Mouse (Mus musculus) heart, postnatal 36 days (tissue): ENCODE results near the gene Casz1. TPM values are rescaled to one million over a fixed set of nuclear protein-coding genes. Genes with fewer than 3 reads are reported as not detected.

Experiments used
- DNase-seq, 2 experiments: peaks; one replicate each; pipeline ENCODE4 v3.0.0; 2021 to 2022
- intact Hi-C: fragments of 180-260 bp; cut with DNase I; formaldehyde crosslinking; loops from one replicate; pipeline ENCODE4 v1.15.1; 2025
- total RNA-seq, 2 experiments: library from RNA; stranded (reverse); gene quantifications; 2 replicates each; pipeline ENCODE4 v1.2.3; 2021

The Casz1 gene
- total RNA-seq, 2 experiments from 2014 or later: 38.7 to 45.3 TPM

DNA sequence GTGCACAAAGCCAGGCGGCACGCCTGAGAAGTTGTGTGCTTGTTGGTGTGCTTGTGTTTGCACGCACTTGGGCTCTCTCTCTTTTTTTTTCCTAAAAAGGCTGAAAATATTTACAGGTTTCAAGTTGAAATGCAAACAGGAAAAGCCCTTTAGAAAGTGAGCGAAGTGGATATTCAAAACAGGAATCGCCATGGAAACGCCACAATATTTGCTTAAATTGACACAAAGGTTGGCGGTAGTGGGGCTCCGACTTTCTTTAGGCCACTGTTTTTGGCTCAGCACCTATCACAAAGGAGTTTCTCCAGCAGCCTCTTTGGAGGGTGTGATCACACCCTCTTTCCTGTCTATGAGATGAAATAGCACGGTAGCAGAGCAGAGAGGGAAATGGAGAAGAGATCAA is 32.8 kb downstream of the Casz1 start:
- no peak for DNase-seq
- intact Hi-C loops: loop anchor here (2.0 kb wide), 1 partner anchor 18 kb away; no protein-coding TSS in a partner anchor

DNA sequence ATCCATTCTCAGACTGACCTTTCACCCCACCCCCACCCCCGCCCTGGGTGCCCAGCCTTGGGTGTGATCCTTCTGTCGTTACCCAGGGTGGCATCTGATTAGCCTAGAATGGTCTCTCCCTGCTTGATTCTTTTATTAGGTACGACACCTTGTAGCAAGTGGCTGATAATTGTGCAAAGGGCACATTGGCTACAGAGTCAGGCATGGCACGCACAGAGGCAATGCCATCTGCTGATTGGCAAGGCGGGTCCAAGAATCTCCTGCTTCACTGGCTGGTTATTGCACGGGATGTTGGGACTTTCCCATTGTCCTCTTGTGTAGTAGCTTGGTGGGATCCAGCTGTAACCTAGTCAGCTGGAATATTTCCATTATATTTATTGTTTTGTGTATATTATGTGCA is 33.4 kb downstream of the Casz1 start:
- no peak for DNase-seq
- intact Hi-C loops: loop anchor here (2.0 kb wide), 1 partner anchor 17 kb away; no protein-coding TSS in a partner anchor

DNA sequence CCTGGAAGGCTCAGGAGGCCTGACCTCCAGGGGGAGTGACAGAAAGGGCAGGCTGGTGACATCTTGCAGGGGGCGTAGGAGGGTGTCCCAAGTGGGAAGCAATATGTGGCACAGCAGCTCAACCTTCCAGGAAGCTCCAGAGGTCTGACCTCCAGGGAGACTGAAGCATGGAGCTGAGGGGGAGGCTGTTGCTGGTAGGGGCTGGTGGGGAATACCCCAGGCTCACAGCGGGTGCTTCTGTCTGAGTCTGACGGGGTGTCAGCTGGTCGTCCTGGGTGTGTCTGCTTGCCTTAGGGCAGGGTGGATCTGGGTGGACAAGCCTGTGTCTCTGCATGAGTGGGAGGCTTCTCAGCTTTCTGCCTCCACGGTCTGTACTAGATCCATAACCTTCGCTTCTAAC is 38.1 kb downstream of the Casz1 start:
- intact Hi-C loops: no loop called here
- DNase-seq: no peak

DNA sequence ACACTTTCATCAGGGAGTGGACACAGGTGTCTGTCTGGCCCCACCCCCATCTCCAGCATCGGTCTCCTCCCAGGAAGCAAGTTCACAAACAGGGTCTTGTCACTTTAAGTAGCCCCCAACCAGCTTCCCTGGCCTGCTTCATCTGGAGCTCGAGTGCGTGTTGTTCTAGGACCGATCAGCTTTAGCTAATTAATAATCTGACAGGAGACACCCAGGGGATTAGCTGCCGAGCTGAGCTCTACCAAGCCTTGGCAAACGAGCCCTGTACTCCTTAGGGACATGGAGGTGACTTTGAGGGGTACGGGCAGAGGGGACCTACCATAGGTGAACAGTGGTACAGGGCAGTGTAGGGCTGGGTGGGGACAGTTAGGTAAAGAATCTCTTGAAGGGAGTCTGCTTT is 40.7 kb downstream of the Casz1 start:
- no peak for DNase-seq
- intact Hi-C loops: no loop called here

DNA sequence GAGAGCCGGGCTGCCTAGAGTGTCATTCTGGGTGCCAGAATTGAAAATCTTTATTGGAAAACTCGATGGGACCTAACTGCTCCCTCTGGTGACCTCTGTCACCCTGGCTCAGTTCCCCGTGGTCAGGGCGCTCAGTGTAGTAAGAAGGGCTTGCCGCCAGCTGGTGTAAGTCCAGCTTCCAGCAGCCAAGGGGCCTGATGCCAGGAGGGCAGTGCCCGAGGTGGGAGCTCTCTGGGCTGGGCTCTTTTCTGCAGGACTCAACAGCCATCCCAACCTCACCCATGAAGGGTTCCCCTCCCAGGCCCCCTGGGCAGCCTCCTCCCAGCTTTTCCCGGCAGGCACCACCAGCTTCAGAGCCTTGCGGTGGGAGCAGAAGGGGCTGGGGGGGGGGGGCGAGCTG is 42.0 kb downstream of the Casz1 start:
- peak; percentile 79 for DNase-seq
- intact Hi-C loops: no loop called here

DNA sequence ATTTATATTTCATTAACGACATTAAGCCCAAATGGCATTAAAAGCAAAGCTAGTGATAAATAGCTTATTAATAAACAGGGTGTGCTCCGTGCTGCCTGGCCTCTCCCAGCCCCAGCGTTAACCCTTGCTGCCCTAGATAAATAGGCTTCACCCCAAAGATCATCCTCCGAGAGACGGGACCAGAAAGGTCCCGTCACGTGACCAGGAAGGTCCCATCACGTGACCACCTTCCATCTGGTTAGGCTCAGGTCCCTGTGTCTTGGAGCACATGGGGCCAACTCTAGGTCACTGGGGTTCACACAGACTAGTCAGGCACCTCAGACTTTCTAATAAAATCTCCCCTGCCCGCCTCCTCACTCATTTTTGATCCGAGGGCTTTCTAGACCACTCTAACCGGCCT is 42.5 kb downstream of the Casz1 start:
- intact Hi-C loops: no loop called here
- DNase-seq: no peak

DNA sequence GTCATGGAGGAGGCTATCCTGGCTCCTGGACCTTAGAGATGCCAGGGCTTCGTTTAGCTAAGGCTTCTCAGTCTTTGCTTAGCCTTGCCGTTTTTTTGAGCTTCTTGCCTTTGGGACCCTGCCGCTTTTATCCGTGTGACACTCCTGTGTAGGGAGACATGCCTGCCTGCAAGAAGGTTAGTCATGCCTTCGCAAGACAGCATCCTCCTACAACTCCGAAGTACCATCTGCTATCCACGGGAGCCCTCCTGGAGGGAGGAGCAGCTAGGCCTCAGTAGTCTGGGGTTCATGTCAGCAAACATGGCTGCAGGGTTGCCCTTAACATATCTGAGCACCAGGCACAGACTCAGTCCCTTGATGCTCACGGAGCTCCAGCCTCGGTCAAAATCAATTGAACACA is 43.4 kb downstream of the Casz1 start:
- intact Hi-C loops: no loop called here

DNA sequence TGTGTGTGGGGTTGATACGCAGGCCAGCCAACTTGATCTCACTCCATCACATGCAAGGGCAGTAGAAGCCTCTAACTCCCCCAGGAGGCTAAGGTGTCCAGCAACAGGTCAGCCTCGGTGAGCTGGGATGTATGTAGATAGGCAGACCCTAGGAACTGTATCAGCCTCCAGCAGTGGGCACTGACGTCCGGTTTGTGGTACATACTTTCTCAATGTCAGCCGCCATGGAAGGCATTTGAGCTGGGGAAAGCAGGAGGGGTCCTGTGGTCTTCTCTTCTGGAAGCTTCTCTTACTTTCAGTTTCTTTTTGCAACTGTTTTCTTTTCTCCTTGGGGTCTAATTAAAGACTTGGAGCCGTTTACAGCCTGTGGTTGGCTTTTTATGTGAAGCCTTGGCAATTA is 45.2 kb downstream of the Casz1 start:
- no peak for DNase-seq
- intact Hi-C loops: no loop called here

More for the DNA sequence above, 43.4 kb downstream of the Casz1 start:
- DNase-seq: no peak

DNA sequence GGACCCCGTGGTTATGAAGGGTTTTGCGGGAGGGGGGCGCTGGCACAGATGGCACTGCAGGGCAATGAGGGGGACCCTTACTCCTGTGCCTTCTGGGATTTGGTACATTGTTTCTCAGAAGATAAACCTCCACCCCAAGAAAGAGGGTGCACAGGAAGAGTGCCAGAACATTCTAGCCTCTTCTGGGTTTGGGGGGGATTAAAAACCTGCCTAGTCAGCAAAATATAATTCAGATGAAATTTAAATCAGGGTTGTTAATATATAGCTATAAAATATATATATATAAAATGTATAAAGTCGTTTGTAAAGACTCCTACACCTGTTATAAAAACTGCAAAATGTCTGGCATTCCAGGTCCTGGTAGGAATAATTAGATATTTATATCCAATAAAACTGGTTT is 48.8 kb downstream of the Casz1 start:
- no peak for DNase-seq
- intact Hi-C loops: no loop called here

DNA sequence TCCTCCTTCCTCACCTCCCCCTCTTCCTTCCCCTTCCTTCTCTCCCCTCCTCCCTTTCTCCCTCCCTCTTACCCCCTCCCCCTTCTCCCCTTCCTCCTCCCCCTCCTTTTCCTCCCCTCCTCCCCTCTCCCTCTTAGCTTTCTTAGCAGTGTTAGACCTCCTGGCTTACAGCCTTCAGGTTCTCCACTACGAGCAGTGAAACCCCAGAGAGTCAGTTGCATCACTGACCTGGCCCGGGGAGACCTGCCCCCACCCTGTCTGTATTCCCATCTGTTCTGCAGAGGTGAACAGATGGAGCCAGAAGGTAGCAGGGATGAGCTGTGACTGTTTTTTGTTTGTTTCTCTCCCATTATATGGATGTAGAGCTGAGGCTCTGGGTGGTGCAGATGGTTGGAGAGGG is 49.9 kb downstream of the Casz1 start:
- DNase-seq: no peak
- intact Hi-C loops: loop anchor here (2.0 kb wide), 1 partner anchor 17 kb away; no protein-coding TSS in a partner anchor

DNA sequence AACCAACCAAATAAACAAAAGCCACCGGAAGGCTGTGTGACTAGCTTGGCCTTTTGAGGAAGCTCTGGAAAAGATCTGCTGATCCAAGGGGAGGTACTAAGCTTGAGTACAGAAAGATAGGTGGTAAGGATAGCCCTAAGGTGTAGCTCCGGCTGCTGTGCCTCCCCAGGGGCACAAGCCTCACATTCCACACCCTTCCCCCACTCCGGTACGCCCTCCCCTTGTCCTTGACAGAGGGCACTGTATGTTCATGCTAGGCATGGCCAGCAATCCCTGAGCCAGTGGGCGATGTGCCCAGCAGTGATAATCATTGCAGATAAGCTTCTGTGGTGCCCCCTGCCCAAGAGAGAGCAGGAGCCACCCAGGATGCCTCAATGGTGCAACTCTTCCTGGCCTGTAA is 51.3 kb downstream of the Casz1 start:
- DNase-seq: no peak
- intact Hi-C loops: loop anchor here (2.0 kb wide), 1 partner anchor 19 kb away; no protein-coding TSS in a partner anchor

DNA sequence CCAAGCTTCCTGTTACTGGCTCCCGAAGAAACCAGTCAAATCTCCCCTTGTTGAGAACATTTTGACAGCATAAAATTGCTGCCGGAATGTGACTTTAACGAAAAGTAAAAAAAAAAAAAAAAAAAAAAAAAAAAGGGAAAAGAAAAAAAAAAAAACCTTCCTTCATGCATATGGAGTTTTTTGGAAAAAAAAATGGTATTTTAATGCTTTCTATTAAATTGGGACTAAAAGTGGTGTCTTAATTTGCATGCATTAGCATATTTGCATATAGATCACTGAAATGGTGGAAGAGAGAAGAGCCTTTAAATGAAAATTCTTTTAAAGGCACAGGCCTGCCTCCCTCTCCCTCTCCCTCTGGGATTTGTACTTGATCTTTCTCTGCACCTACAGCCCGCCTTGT is 52.0 kb downstream of the Casz1 start:
- intact Hi-C loops: no loop called here

DNA sequence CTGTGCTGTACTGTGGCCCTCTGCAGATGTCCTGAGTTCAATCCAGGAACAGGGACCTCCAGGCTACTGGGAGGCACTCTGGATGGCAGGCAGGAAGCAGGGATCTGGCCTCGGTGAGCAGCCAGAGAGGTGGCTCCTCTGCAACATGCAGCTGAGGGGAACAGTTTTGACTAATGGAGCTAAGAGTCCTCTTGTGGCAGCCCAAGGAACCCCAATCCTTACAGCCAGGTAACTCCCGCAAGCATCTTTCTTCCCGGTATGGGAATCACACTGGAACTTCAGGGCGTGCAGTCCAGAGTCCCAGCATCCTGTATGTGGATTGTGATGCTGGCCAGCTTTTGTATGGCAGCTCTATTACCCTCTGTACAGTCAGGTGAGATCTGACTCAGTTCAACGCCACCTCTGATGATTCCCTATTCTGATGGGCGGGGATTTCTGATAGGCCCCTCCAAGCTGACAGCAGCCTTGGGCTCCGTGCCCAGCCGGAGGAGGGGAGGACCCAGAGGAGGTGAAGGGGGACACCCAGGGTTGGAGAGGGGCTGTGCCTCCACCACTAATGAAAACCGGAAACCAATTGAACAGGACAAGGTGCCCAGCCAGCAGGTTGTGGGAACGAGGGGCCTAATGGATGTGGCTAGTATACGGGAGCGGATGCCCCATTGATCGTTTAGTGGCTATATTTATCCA is 53.3 kb downstream of the Casz1 start:
- intact Hi-C loops: no loop called here

More for the DNA sequence above, 52.0 kb downstream of the Casz1 start:
- no peak for DNase-seq

DNA sequence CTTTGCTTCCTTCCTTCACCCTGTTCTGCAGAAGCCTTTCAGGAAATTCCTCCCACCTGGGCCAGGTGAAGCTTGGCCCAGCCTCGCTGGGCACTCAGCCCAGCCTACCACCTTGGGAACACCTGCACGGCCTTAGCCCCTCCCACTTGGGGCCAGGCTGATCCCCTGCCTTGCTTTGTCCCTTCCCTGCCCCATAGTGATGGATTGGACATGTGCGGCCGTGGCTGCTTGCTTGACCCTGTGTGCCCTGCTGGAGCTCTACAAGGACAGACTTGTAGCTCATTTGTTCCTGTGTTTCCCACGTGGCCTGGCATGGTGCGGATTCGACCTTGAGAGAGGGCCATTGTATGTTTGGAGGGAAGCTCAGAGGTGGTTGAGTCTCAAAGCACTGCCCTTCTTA is 54.0 kb downstream of the Casz1 start:
- DNase-seq: no peak
- intact Hi-C loops: no loop called here

More for the DNA sequence above, 53.3 kb downstream of the Casz1 start:
- DNase-seq: no peak

DNA sequence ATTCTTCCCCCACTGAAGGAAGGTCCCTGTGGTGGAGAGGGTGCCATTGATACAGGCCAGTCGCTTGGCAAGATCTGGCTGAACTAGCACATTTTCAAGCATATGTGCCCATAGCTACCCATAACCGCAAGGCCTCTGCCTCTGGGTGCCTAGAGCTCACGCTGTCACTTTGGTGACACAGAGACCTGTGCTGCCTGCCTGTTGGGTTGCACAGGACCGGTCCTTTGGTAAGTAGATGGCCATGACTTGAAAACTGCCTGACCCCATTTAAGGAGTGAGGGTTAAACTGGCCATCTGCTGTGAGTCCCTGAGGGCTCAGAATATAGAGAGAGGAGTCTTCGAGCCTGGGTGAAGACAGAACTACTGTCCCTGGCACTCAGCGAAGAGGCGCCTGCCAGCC is 55.2 kb downstream of the Casz1 start:
- intact Hi-C loops: no loop called here

DNA sequence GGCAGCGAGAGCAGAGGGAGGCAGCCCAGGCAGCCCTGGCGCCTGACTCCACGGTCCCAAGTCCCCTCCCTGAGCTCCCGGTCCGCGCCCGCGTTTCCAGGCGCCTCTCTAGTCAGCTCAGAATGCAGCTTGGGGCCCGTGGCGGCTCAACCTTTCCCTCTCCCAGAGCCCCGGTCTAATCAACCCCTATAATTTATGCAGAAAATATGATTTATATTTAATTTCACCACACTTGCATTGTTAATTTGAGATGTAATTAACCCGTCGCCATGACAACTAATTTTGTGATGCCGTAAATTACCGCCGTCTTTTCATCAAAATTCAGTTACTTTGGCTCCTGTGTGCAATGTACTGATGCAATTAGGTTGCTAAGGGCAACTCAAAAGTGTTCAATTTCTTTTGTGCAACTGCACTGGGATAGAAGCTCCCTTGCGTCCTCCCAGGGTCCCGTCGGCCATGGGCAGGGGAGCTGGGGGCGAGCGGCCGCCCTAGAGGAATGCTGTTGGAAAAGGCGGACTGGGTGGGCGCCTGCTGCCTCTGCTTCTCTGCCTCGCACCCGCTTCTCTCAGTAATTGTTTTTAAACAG is 55.8 kb downstream of the Casz1 start:
- intact Hi-C loops: loop anchor here (10.0 kb wide), 1 partner anchor 45 kb away; no protein-coding TSS in a partner anchor
- DNase-seq: no peak

More for the DNA sequence above, 55.2 kb downstream of the Casz1 start:
- DNase-seq: no peak

DNA sequence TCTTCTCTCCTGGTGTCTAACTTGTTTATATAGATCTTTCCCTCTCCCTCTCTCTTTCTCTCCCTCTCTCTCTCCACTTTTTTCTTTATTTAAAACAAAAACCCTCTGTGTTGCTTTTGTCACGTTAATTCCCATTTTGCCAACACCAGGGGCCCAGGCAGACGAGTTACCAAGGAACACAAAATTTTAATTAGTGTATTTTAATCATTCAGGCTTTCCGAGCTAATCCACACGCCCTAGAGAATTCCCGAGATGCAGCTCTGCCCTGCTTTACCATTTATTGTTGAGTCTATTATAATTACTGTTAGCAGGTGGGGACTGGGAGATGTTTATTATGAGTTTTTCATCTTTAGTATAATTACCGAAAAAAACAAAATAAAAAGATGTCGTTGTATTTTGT is 56.4 kb downstream of the Casz1 start:
- intact Hi-C loops: loop anchor here (10.0 kb wide), 1 partner anchor 46 kb away; no protein-coding TSS in a partner anchor
- DNase-seq: no peak

DNA sequence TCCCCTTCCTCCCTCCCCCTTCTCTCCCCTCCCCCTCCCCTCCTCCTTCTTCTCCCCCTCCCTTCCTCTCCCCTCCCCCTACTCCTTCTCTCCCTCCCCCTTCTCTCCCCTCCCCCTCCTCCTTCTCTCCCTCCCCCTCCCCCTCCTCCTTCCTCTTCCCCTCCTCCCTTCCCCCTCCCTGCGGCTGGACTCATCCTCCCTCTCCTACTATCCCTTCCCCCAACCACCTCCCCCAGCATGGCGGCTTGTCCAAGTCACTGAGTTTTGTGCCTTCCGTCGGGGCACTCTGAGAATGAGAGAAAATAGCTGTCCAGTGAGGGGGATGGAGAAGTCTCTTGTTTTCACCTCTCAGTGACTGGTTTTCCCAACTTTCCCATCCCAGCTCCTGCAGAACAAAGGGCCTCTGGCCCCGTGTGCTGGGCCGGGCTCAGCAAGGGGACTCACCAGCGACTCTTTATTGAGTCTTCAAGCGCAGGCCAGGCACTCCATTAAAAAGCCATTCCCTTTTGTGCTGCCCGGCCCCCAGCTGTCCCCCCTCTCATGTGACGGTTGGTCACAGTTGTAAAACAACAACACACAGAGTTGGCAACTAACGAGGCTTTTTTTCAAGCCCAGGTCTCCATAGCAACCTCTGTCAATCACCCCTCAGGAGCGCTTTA is 62.7 kb downstream of the Casz1 start:
- intact Hi-C loops: loop anchor here (10.0 kb wide), 1 partner anchor 52 kb away; no protein-coding TSS in a partner anchor
- DNase-seq: no peak

DNA sequence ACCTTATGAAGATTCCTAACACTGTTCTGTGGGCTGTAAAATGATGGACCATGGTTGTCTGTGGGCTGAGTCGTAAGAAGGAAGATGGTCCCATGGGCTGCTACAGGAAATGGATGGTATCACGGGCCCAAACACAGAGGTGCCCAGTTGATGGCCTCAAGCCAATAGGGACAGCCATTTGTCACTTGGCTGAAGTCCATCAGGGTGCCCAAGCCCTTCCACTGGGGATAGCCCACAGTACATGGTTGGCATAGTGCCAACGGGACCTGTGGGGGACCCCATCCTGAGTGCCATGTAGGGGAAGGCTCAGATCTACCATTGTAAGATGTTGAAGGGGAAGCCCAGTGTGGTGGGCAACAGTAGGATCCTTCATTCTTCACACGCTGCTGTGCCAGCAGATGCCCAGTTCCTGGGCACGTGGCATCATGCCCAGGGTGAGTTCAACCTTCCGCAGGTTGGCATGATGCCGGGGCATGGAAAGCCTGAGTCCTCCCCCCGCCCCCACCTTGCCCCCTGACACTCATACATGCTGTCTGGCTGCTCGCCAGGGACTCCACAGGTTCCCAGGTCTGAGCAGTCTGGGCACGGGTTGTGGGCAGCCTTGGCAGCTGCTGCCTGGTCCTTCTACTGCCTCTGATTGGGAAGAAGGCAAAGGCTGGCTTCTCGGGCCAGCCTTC is 63.6 kb downstream of the Casz1 start:
- intact Hi-C loops: loop anchor here (10.0 kb wide), 1 partner anchor 53 kb away; no protein-coding TSS in a partner anchor
- peak; percentile 64 to 67 for DNase-seq

DNA sequence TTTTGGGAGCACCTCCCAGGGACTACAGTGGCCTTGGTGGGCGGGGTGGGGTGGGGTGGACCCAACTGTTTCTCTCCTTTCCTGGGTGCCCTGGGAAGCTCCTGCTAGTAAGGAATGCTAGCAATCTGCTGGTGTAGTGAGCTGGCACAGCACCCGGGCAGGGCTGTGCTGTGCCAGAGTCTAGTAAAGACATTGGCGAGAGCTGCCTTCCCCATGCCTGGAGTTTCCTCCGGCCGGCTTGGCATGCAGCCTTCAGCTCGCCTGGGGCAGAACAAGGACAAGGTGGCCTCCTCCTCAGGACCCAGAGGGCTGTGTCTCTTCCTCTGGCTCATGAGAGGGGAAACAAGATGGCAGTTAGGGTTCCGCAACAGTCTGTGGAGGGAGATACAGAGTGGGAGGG is 65.3 kb downstream of the Casz1 start:
- DNase-seq: peak; percentile 48 to 59
- intact Hi-C loops: loop anchor here (10.0 kb wide), 1 partner anchor 55 kb away; no protein-coding TSS in a partner anchor

DNA sequence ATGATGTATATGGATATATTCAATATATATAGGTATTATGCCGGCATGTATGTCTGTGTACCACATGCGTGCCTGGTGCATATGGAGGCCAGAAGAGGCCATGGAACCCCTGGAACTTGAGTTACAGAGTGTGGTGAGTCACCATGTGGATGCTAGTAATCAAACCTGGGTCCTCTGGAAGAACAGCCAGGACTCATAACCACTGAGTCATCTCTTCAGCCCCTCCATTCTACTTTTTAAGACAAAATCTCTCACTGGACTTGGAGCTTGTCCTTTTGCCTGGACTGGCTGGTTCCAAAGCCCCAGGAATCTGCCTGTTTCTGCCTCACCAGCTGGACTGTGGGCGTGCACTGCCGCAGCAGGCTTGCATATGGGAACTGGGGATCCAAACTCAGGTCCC is 66.3 kb downstream of the Casz1 start:
- no peak for DNase-seq

More for the DNA sequence above, 66.3 kb downstream of the Casz1 start:
- intact Hi-C loops: no loop called here
